Mouse (Mus musculus): ENCODE results near the gene Golph3l. TPM values are rescaled to one million over a fixed set of nuclear protein-coding genes. Genes with fewer than 3 reads are reported as not detected.
"Not testable (repeated sequence)": the region's sequence is repeated elsewhere in the genome, so short reads cannot be mapped to it uniquely, and the experiment has no call there.

Golph3l gene
- total RNA-seq, 2 experiments from 2014 or later: 19.4 to 21.9 TPM

DNA sequence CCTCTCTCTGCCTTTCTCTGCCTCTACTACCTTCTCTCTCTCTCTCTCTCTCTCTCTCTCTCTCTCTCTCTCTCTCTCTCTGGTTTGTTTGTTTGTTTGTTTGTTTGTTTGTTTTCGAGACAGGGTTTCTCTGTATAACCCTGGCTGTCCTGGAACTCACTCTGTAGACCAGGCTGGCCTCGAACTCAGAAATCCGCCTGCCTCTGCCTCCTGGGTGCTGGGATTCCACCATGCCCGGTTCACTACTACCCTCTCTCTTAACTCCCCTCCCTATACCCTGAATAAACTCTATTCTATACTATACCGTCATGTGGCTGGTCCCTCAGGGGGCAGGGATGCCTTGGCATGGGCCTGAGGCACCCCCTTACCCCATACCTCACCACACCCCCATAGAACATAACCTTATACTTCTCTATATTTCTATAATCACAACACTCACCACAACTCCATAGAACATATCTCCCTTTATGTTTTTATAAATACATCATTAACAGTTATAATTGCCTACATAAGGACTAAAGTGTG is 35.3 kb downstream of the Golph3l start:
- DNase-seq (ENCODE audit: low spot score in 2 of 2): not testable (repeated sequence)

DNA sequence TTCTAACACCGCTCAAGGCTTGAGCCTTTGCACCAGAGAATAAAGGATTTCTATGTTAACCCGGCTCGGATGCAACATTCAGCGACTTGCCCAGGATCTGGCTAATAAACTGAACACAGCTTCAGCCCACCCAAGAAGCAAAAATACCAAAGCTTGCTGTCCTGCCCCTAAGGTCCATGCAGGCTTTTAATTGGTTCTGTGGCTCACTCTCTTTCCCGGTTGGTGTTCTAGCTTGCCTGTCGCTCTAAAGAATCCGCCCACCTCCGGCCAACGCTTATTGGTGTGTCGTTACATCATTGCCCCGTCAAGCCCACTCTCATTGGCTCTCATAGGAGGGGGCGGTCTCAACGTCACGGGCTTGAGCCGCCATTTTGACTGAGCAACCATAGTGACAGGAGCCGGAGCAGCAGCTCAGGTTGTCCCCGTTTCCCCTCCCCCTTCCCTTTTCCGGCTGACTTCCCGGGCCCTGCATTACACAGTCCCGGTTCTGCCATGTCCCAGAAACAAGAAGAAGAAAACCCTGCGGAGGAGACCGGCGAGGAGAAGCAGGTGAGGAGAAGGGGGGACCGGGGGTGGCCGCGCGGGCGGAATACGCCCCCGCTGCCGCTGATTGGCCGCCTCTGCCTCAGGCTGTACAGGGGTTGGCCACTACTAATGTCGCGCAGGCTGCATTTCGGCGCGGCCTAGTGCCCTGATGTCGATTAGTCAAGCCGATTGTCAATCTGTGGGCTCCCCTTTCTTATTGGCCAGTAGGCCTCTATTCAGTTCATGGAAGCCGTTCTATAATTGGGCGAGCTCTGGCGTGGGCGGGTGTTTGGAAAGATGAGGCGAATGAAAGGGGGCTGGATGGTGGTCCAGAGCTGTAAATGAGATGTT is 36.1 kb downstream of the Golph3l start, which contains the start of gene Ensa:
Gene Ensa, plus strand, starts transcription at position 366 of the 876 bp plus-strand sequence.
- peak; percentile 96 to 97 for DNase-seq (ENCODE audit: low spot score in 2 of 2)

DNA sequence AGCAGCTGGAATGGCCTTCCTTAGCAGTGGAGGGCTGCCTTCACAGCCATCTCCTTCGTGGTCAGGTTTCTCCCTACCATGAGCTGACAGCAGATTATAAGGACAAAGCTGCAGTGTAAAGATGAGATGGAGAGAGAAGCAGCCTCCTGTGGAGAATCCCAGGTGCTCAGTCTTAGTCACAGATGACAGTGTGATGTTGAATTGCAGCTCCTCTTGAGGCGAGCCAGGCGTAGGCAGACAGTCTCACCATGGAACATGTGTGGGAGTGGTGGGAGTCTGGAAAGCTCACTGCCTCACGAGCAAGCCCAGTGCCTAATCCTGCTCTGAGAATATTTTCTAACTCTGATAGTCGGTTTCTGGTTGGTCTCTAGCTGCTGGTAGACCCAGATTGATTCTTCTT is 39.0 kb downstream of the Golph3l start:
- DNase-seq (ENCODE audit: low spot score in 2 of 2): peak in 1 of 2 experiments; percentile 39

DNA sequence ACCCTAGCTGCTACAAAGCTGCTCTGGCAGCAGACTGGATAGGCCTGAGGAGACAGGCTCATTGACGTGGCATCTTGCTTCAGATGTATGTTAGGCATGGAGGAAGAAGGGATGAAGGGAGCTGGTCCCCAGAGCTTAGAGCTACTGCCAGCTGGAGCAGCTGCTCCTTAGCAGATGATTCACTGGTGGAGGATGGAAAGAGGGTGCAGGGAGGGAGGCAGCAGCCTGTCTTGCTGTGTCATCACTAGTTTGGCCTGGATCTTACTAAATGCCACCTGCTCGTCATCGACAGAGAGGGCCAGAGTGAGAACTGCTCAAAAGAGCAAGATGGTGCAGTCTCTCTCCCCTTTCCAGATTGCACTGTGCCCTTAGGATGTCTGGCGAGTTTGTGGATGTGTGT is 41.0 kb downstream of the Golph3l start:
- DNase-seq (ENCODE audit: low spot score in 2 of 2): peak; percentile 52 to 57

DNA sequence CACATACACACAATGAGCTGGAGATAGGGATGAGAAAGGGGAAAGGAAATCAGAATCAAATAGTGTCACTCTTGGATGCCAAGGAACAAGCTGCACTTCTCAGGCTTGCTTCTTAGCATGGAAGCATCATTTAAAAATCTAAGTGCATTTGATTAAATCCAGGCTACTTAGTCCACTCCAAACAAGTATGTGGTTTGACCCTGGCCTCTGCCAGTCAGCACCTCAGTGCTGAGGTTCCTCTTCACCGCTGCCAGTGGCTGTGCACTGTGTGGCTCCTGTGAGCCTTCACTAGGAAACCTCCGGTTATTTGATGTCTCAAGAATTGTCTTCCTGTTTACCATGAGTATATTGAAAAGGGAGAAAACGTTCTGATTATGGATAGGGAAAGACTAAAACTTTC is 42.1 kb downstream of the Golph3l start:
- DNase-seq (ENCODE audit: low spot score in 2 of 2): no peak

DNA sequence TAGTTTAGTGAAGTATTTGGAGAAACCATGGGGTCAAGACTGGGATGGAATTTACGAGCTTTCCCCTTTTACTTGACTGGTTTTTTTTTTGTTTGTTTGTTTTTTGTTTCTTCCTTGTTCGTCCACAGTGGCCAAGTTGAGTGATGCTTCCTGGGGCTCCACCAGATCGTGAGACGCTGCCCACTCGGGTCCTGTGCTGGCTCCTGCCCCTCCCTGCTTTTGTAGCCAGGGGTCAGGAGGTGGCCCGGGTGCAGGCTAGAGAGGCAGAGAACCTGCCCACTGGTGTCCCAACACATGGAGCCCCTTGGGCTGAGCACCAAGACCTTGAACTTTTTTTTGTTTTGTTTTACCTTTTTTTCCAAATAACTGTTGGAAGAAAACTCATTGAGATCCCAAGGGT is 42.6 kb downstream of the Golph3l start:
- no peak for DNase-seq (ENCODE audit: low spot score in 2 of 2)

DNA sequence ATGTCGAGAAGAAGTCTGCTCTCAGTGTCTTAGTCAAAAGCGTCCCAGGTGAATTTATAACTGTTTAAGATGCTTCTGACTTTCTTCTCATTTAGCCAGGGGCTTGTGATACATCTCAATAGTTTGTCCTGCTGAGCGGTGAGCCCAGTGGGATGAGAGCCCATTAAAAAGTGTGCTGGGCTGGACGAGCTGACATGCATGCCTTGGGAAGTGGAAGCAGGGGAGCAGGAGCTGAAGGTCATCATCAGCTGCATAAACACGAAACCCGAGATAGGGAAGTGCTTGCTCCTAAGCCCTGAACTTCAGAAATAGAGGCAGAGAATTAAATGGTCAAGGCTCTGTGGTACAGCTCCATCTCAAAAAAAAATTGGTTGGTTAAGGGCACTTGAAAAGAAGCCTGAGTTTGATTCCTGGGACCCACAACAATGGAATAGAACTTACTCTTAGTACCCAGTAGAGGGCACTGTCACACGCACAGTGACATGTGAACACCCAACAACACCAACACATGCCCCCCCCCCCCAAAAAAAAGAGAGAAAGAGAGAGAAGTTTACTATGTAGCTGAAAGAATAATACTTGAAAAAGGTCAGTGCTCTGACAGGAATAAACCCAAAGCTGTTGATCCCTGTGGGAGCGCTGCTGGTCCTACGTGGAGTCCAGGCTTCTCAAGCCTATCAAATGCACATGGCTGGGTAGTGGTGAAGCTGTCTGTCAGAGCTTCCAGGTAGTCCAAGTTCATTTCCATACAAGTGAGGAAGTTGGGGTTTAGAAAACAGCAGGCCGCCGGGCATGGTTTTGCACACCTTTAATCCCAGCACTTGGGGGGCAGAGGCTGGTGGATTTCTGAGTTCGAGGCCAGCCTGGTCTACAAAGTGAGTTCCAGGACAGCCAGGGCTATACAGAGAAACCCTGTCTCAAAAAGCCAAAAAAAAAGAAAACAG is 44.2 kb downstream of the Golph3l start:
- no peak for DNase-seq (ENCODE audit: low spot score in 2 of 2)

DNA sequence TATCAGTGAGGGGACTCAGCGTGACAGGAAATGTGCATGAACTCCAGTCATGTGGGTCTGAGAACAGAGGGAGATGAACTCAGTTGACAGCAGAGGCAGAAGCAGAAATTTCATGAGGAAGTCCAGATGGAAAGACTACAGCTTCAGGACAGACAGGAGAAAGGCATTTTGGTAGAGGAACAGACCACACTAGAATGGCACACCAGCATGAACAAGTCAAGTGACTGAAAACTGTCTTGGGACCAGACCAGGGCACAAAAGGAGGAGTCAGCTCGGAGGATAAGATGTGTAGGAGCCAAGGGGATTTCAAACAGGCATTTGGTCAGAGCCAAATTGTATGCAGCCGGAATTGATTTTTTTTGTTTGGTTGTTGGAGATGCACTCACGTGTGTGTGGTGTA is 46.9 kb downstream of the Golph3l start:
- DNase-seq (ENCODE audit: low spot score in 2 of 2): no peak

DNA sequence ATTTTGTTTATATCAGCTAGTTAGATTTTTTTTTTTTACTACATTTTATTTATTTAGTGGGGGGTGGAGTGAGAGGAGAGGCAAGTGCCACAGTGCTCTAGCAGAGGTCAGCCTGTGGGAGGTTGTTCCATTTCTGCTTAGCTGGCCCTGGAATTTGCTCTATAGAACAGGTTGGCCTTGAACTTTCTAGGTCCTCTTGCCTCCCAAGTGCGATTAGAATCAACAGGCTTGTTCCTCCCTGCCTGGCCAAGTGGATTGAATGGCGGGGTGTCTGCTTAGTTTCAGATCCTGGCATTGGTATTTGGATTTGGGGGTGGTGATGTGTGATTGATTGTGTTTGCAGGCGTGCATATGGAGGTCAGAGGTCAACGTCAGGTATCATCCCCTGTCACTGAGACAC is 47.3 kb downstream of the Golph3l start:
- no peak for DNase-seq (ENCODE audit: low spot score in 2 of 2)

DNA sequence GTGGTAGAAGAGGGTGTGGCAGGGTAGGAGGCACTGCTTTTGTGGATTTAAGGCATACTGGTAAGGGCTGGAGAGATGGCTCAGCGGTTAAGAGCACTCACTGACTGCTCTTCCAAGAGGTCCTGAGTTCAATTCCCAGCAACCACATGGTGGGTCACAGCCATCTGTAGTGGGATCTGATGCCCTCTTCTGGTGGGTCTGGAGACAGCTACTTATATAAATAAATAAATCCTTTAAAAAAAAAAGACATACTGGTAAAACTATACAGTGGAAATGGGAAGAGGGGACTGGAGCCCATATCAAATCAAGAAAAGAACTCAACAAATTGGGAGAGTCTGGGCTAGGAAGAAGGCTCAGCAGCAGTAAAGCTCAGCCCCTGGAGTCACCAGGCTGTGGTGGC is 51.0 kb downstream of the Golph3l start:
- no peak for DNase-seq (ENCODE audit: low spot score in 2 of 2)

DNA sequence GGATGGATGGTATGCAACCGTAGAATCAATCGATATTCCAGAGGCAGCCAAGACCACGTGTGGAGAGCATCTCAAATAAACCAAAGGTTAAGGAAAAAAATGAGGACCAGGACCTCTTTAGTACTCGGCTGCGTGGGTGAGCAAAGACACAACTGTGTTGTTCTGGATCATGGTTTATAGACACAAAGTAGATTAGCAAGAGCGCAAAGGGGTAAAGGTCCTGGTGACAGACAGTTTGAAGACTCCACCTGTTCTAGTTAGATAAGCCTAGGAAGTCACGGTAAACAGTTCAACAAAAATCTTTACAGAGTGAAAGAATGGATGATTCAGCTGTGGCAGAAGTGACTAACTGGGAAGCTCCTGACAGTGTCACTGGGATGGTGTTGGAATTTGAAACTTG is 54.4 kb downstream of the Golph3l start:
- DNase-seq (ENCODE audit: low spot score in 2 of 2): no peak

DNA sequence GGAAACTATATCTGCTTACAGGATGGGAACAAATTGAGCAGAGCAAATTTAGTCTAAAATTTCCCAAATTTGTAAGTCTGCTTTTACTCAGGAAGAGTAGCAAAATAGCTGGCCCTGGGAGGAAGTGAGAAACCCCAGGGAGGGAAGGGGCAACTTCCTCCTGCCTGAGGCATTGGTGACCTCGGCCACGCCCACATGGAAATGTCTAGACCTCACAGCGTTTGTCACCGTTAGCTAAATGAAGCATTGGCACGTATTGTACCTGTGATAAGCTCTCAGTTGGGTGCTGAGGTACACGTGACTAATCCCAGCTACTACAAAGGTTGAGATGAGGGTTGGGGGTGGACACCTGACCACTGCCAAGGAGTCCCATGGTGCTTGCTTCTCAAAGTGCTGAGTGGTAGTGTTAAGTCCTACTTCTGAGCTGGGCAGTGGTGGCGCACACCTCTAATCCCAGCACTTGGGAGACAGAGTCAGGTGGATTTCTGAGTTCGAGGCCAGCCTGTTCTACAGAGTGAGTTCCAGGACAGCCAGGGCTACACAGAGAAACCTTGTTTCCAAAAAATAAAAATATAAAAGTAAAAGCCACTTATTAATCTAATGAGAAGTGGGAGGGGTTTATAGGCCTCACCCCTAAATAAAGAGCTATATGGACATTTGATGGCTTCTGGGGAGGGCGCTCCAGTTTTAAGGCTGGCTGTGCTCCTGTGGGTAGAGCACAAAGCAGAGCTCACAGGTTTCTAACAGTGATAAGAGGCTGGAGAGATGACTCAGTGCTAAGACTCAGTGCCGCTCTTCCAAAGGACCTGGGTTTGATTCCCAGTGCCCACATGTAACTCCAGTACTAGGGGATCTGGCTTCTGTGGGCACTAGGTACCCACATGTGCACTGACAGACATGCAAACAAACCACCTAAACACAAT is 56.8 kb downstream of the Golph3l start:
- DNase-seq (ENCODE audit: low spot score in 2 of 2): no peak

DNA sequence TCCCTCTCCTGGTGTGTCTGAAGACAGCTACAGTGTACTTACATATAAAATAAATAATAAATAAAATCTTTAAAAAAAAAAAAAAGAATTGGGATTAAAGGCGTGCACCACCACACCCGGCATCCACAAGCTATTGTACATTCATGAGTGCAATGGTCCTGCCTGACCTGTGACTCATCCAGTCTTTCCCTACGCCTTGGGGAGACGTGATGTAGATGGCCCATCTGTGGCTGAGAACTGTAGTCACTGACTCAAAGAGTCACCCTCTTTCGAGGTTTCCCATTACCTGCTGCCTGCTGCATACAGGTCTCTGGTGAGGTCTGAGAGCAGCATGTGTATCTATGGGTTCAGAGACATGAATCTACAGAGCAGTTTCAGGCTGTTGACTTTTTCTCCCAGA is 59.3 kb downstream of the Golph3l start:
- DNase-seq (ENCODE audit: low spot score in 2 of 2): no peak

DNA sequence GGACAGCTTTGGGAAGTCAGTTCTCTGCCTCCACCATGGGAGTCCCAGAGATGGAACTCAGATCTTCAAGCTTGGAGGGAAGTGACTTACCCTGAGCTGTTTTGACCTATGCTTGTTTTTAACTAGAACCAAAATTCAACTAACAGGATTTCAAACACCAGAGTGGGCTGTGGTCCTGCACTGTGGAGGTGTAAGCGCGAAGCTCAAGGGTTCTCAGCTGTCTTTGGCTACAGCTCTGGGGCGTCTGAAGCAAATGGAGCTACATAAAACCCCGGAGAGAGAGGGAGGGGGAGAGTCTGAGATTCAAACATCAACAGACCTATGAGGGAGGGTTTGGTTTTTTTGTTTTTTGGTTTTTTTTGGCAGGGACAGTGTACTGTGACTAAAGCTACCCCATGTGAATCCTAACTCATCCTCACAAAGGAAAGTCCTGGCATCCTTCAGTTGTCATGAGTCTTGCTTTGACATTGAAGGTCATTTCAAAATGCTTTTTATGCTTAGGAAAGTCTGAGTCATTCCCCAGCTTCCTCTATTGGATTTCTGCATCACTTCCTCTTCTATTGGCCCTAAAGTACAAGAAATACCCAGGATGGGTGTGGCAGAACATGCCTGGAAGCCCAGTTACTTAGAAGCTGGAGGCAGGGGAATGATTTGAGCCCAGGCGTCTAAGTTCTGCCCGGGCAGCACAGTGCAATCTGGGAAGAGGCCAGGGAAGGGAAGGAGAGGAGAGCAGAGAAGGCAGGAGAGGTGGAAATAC is 61.7 kb downstream of the Golph3l start:
- DNase-seq (ENCODE audit: low spot score in 2 of 2): no peak

DNA sequence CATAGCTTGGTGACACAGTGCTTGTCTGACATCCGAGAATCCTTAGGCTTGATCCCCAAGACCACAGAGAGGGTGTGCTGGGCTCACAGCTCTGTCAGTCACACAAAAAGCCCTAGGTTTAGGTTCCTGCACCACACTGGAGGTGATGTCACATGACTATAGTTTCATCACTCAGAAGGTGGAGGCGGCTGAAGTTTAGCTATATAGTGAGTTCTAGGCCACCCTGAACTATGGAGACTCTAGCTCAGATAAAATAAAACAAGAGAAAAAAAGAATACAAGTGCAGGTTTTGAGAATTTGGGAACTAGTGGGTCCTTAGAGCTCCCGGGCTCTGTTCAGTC is 62.3 kb downstream of the Golph3l start:
- DNase-seq (ENCODE audit: low spot score in 2 of 2): no peak

DNA sequence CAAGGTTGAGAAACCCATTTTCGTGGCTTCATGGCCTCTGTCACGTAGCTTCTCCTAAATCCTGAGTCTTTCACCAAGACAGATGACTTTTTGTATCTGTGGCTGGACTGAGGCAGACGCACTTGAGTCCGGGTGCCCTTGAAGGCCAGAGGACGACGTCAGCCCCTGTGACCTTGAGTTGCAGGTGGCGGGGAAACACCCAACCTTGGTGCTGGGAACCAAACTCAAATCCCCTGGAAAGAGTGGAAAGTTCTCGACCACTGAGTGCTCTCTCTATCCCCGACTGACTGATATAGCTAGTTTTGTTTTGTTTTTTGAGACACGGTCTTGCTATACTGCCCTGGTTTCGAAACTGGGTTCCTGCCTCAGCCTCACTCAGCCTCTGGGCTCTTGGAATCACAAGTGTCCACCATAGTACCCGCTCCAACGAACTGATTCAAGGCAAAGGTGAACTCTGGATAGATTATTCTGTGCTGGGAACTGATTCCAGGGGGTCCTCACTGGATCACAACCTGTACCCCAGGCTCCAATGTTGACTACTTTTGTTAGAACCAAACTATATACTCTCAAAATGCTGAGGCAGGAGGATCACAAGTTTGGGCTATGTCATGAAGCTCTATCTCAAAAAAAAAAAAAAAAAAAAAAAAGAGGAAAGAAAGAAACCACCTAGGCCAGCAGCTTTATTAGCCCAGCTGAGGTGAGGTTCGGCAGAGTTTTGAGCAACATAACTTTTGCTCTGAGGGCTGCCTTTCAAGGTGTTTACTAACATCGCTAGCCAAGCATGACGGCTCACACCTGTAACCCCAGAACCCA is 62.9 kb downstream of the Golph3l start:
- no peak for DNase-seq (ENCODE audit: low spot score in 2 of 2)

DNA sequence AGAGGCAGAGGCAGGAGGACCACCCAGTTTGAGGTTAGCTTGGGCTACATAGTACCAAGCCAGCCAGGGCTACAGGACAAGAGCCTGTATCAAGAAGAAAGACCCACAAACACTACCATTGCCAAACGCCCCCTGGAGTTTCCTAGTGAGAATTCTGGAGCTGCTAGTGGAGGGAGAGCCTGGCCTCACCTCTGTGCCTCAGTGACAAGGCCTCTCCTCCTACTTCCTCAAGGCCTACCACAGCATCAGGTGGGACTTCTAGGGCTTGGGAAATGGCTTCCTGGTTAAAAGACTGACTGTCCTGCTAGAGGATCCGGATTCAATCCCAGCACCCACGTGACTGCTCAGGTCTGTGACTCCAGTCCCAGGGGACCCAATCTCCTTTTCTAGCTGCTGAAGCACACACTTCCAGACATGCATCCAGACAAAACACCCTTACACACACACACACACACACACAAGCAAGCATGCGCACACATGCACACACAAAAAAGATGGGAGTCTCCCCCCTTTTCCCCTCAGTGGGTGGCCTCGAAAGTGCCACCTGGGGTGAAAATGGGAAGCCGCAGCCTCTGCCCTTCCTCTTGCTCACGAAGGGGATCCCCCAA is 63.6 kb downstream of the Golph3l start:
- DNase-seq (ENCODE audit: low spot score in 2 of 2): no peak

DNA sequence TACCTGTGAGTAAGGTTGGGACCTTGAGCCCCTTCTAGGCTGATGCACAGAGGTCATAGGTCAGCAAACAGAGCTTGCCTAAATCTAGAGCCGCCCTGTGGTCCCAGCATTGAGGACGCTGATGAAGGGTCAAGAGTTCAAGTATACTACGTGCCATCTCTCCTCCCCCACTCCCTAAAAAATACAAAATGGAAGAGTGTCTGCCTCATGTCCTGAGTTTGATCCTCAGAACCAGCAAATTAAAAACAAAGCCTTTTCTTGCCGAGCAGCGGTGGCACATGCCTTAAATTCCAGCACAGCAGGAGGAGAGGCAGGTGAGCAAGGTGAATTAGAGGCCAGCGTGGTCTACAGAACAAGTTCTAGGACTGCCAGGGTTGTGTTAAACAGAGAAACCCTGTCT is 64.1 kb downstream of the Golph3l start:
- DNase-seq (ENCODE audit: low spot score in 2 of 2): no peak

Measured in layer of hippocampus, postnatal 10 days (tissue).